Mouse (Mus musculus): ENCODE measurements around the gene Wdfy4. TPM values are rescaled to one million over a fixed set of nuclear protein-coding genes. Genes with fewer than 3 reads are reported as not detected.

Wdfy4 gene
- polyA plus RNA-seq, 1 experiment = not detected

GRCm38 (mm10) chr14:33096462-33096861, 88.8 kb downstream of the Wdfy4 start:
- no peak overlapping the region for H3K27ac ChIP-seq (ENCODE audit: insufficient read depth, low read length)
- no peaks in the 10 kb centered on the region for H3K9me3 ChIP-seq (replicated peaks; ENCODE audit: control insufficient read depth, insufficient read depth, low read length, poor library complexity, severe bottlenecking)
- H3K9ac ChIP-seq (ENCODE audit: low read depth, poor library complexity, severe bottlenecking) = no peak overlapping the region
- H3K36me3 ChIP-seq (ENCODE audit: control insufficient read depth, insufficient read depth, low read length, poor library complexity, severe bottlenecking) = no peaks in the 10 kb centered on the region
- no peak overlapping the region for H3K4me3 ChIP-seq (ENCODE audit: low read depth, low read length)
- H3K27me3 ChIP-seq (ENCODE audit: control insufficient read depth, insufficient read depth, low read length, poor library complexity, severe bottlenecking) = no peaks in the 10 kb centered on the region
- H3K4me1 ChIP-seq (ENCODE audit: control insufficient read depth, insufficient read depth, low read length) = no peaks in the 10 kb centered on the region
- no peak for TF ChIP-seq CTCF (IDR thresholded peaks at IDR 0.05; ENCODE audit: low read depth, low read length)
- no peak for TF ChIP-seq POLR2A (IDR thresholded peaks at IDR 0.05; ENCODE audit: insufficient read depth, low read length)
- TF ChIP-seq EP300 (IDR thresholded peaks at IDR 0.05; ENCODE audit: insufficient read depth, low read depth, low read length) = no peak

GRCm38 (mm10) chr14:33083326-33083725, 102.0 kb downstream of the Wdfy4 start:
- H3K27me3 ChIP-seq (ENCODE audit: control insufficient read depth, insufficient read depth, low read length, poor library complexity, severe bottlenecking) = no peaks in the 10 kb centered on the region
- H3K4me3 ChIP-seq (ENCODE audit: low read depth, low read length) = no peak overlapping the region
- H3K9ac ChIP-seq (ENCODE audit: low read depth, poor library complexity, severe bottlenecking) = no peak overlapping the region
- no peaks in the 10 kb centered on the region for H3K36me3 ChIP-seq (ENCODE audit: control insufficient read depth, insufficient read depth, low read length, poor library complexity, severe bottlenecking)
- H3K27ac ChIP-seq (ENCODE audit: insufficient read depth, low read length) = no peak overlapping the region
- H3K4me1 ChIP-seq (ENCODE audit: control insufficient read depth, insufficient read depth, low read length) = no peaks in the 10 kb centered on the region
- no peak for TF ChIP-seq CTCF (IDR thresholded peaks at IDR 0.05; ENCODE audit: low read depth, low read length)
- no peak for TF ChIP-seq POLR2A (IDR thresholded peaks at IDR 0.05; ENCODE audit: insufficient read depth, low read length)
- TF ChIP-seq EP300 (IDR thresholded peaks at IDR 0.05; ENCODE audit: insufficient read depth, low read depth, low read length) = no peak
- no peaks in the 10 kb centered on the region for H3K9me3 ChIP-seq (replicated peaks; ENCODE audit: control insufficient read depth, insufficient read depth, low read length, poor library complexity, severe bottlenecking)

GRCm38 (mm10) chr14:33082301-33082700, 103.0 kb downstream of the Wdfy4 start:
- H3K9me3 ChIP-seq (replicated peaks; ENCODE audit: control insufficient read depth, insufficient read depth, low read length, poor library complexity, severe bottlenecking) = no peaks in the 10 kb centered on the region
- H3K9ac ChIP-seq (ENCODE audit: low read depth, poor library complexity, severe bottlenecking) = no peak overlapping the region
- no peak overlapping the region for H3K4me3 ChIP-seq (ENCODE audit: low read depth, low read length)
- no peaks in the 10 kb centered on the region for H3K27me3 ChIP-seq (ENCODE audit: control insufficient read depth, insufficient read depth, low read length, poor library complexity, severe bottlenecking)
- H3K27ac ChIP-seq (ENCODE audit: insufficient read depth, low read length) = no peak overlapping the region
- no peaks in the 10 kb centered on the region for H3K4me1 ChIP-seq (ENCODE audit: control insufficient read depth, insufficient read depth, low read length)
- H3K36me3 ChIP-seq (ENCODE audit: control insufficient read depth, insufficient read depth, low read length, poor library complexity, severe bottlenecking) = no peaks in the 10 kb centered on the region
- TF ChIP-seq CTCF (IDR thresholded peaks at IDR 0.05; ENCODE audit: low read depth, low read length) (no peak), POLR2A (IDR thresholded peaks at IDR 0.05; ENCODE audit: insufficient read depth, low read length) (no peak), EP300 (IDR thresholded peaks at IDR 0.05; ENCODE audit: insufficient read depth, low read depth, low read length) (no peak)

- H3K27me3 ChIP-seq (ENCODE audit: control insufficient read depth, insufficient read depth, low read length, poor library complexity, severe bottlenecking) = no peaks in the 10 kb centered on the region
- H3K4me3 ChIP-seq (ENCODE audit: low read depth, low read length) = no peak overlapping the region
- H3K4me1 ChIP-seq (ENCODE audit: control insufficient read depth, insufficient read depth, low read length) = no peaks in the 10 kb centered on the region
- no peak overlapping the region for H3K27ac ChIP-seq (ENCODE audit: insufficient read depth, low read length)
- no peak for TF ChIP-seq EP300 (IDR thresholded peaks at IDR 0.05; ENCODE audit: insufficient read depth, low read depth, low read length)
- H3K36me3 ChIP-seq (ENCODE audit: control insufficient read depth, insufficient read depth, low read length, poor library complexity, severe bottlenecking) = no peaks in the 10 kb centered on the region
- H3K9me3 ChIP-seq (replicated peaks; ENCODE audit: control insufficient read depth, insufficient read depth, low read length, poor library complexity, severe bottlenecking) = no peaks in the 10 kb centered on the region
- no peak overlapping the region for H3K9ac ChIP-seq (ENCODE audit: low read depth, poor library complexity, severe bottlenecking)
Observed at GRCm38 (mm10) chr14:33081370-33081860, 103.9 kb downstream of the Wdfy4 start.

DNA sequence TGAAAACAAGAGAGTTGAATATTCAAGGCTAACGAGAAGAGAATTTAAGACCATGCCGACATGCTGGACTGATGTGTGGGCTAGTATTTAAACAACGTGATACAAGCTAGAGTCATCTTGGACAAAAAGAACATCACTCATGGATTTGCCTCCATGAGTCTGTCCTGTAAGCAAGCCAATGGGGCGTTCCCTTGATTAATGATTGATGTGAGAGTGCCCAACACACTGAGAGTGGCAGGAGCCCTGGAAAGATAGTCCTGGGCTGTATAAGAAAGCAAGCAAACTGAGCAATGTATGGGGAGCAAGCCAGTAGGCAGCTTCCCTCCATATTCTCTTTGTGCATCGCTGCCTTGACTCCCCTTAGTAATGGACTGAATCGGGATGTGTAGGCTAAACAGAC, 106.7 kb downstream of the Wdfy4 start:
- H3K9ac ChIP-seq (ENCODE audit: low read depth, poor library complexity, severe bottlenecking) = no peak overlapping the region
- no peaks in the 10 kb centered on the region for H3K27me3 ChIP-seq (ENCODE audit: control insufficient read depth, insufficient read depth, low read length, poor library complexity, severe bottlenecking)
- no peak for TF ChIP-seq EP300 (IDR thresholded peaks at IDR 0.05; ENCODE audit: insufficient read depth, low read depth, low read length)
- no peak for TF ChIP-seq POLR2A (IDR thresholded peaks at IDR 0.05; ENCODE audit: insufficient read depth, low read length)
- no peak for TF ChIP-seq CTCF (IDR thresholded peaks at IDR 0.05; ENCODE audit: low read depth, low read length)
- no peaks in the 10 kb centered on the region for H3K9me3 ChIP-seq (replicated peaks; ENCODE audit: control insufficient read depth, insufficient read depth, low read length, poor library complexity, severe bottlenecking)
- H3K4me3 ChIP-seq (ENCODE audit: low read depth, low read length) = no peak overlapping the region
- H3K4me1 ChIP-seq (ENCODE audit: control insufficient read depth, insufficient read depth, low read length) = no peaks in the 10 kb centered on the region
- H3K36me3 ChIP-seq (ENCODE audit: control insufficient read depth, insufficient read depth, low read length, poor library complexity, severe bottlenecking) = no peaks in the 10 kb centered on the region
- H3K27ac ChIP-seq (ENCODE audit: insufficient read depth, low read length) = no peak overlapping the region

- Histone ChIP-seq H3K9me3 (replicated peaks; ENCODE audit: control insufficient read depth, insufficient read depth, low read length, poor library complexity, severe bottlenecking) (no peaks in the 10 kb centered on the region), H3K4me1 (ENCODE audit: control insufficient read depth, insufficient read depth, low read length) (no peaks in the 10 kb centered on the region), H3K27me3 (ENCODE audit: control insufficient read depth, insufficient read depth, low read length, poor library complexity, severe bottlenecking) (no peaks in the 10 kb centered on the region), H3K9ac (ENCODE audit: low read depth, poor library complexity, severe bottlenecking) (no peak overlapping the region), H3K27ac (ENCODE audit: insufficient read depth, low read length) (no peak overlapping the region), H3K36me3 (ENCODE audit: control insufficient read depth, insufficient read depth, low read length, poor library complexity, severe bottlenecking) (no peaks in the 10 kb centered on the region), H3K4me3 (ENCODE audit: low read depth, low read length) (no peak overlapping the region)
- TF ChIP-seq CTCF (IDR thresholded peaks at IDR 0.05; ENCODE audit: low read depth, low read length) (no peak), EP300 (IDR thresholded peaks at IDR 0.05; ENCODE audit: insufficient read depth, low read depth, low read length) (no peak), POLR2A (IDR thresholded peaks at IDR 0.05; ENCODE audit: insufficient read depth, low read length) (no peak)
Observed at GRCm38 (mm10) chr14:33078110-33078509, 107.2 kb downstream of the Wdfy4 start.

All from ES-Bruce4 (cell line).